Mouse (Mus musculus) bone marrow macrophage, adult 2 months (primary cell): Measurements from ENCODE around the gene Cracr2b.

Source experiments
- CTCF ChIP-seq: IDR thresholded peaks from 2 replicates; pipeline ENCODE4 v1.5.1; 2012; ENCODE audit warnings: low read depth, mild to moderate bottlenecking, low read length, moderate library complexity
- POLR2A ChIP-seq: IDR thresholded peaks from 2 replicates; pipeline ENCODE4 v1.6.1; 2012; ENCODE audit warnings: mild to moderate bottlenecking, low read depth, low read length, borderline replicate concordance

- TF ChIP-seq CTCF (no peak), POLR2A (no peak)
These were observed 37.1 kb upstream of the Cracr2b start for GRCm38 (mm10) chr7:141423811-141424210.
